Mouse (Mus musculus) heart, embryonic 11.5 days (tissue): ENCODE measurements around the gene Inafm1. TPM values are rescaled to one million over a fixed set of nuclear protein-coding genes. Genes with fewer than 3 reads are reported as not detected.
A peak's percentile ranks its signal among the peaks of the same experiment; 100 is the strongest.

Experiments
- ATAC-seq: fragments of 200-750 bp; cut with Nextera tagmentation; replicated peaks from 2 replicates; pipeline ENCODE4 v1.8.0; 2017; ENCODE audit warnings: moderate library complexity; ENCODE audit not compliant: insufficient number of reproducible peaks, low FRiP score, low TSS enrichment
- H3K27ac ChIP-seq: fragments of 300-500 bp; sonication (generic); 2 replicates; pipeline ENCODE4 v1.5.1; 2014; ENCODE audit warnings: mild to moderate bottlenecking, low read depth, low read length
- H3K27me3 ChIP-seq: fragments of 300-500 bp; sonication (generic); 2 replicates; pipeline ENCODE4 v1.6.1; 2014; ENCODE audit warnings: mild to moderate bottlenecking, low read length, mixed read lengths; ENCODE audit not compliant: control insufficient read depth, insufficient read depth
- H3K36me3 ChIP-seq: fragments of 300-500 bp; sonication (generic); 2 replicates; pipeline ENCODE4 v1.6.1; 2014; ENCODE audit warnings: mild to moderate bottlenecking, low read length, moderate library complexity, mixed read lengths; ENCODE audit not compliant: control insufficient read depth, insufficient read depth
- H3K4me1 ChIP-seq: fragments of 300-500 bp; sonication (generic); 2 replicates; pipeline ENCODE4 v1.6.1; 2014; ENCODE audit warnings: low read length; ENCODE audit not compliant: control insufficient read depth, insufficient read depth
- H3K4me2 ChIP-seq: fragments of 300-500 bp; sonication (generic); 2 replicates; pipeline ENCODE4 v1.6.1; 2014; ENCODE audit warnings: mild to moderate bottlenecking, moderate library complexity
- H3K4me3 ChIP-seq: fragments of 300-500 bp; sonication (generic); 2 replicates; pipeline ENCODE4 v1.5.1; 2014; ENCODE audit warnings: low read depth, low read length
- H3K9ac ChIP-seq: fragments of 300-500 bp; sonication (generic); 2 replicates; pipeline ENCODE4 v1.6.1; 2014; ENCODE audit warnings: mild to moderate bottlenecking, low read depth, low read length, moderate library complexity
- H3K9me3 ChIP-seq: fragments of 300-500 bp; sonication (generic); replicated peaks from 2 replicates; pipeline ENCODE4 v1.6.1; 2016; ENCODE audit warnings: low read length; ENCODE audit not compliant: control insufficient read depth
- WGBS: fragments of 180-500 bp; shearing (Covaris S2); extraction: QIAGEN DNeasy Blood & Tissue Kit; methylation state at CpG from one replicate; pipeline ENCODE4 v1.1.7; 2014; ENCODE audit not compliant: insufficient replicate concordance; 5-methylcytosine and 5-hydroxymethylcytosine counted together
- polyA plus RNA-seq: library from polyadenylated mRNA; unstranded; fragments of >200 nt; fragmentation: Nextera tagmentation; extraction: Ambion mirVana; gene quantifications from 2 replicates; pipeline ENCODE4 v1.2.1, GENCODE M21; 2014

The Inafm1 gene
- polyA plus RNA-seq, 1 experiment from 2014 or later = 6.7 TPM

DNA sequence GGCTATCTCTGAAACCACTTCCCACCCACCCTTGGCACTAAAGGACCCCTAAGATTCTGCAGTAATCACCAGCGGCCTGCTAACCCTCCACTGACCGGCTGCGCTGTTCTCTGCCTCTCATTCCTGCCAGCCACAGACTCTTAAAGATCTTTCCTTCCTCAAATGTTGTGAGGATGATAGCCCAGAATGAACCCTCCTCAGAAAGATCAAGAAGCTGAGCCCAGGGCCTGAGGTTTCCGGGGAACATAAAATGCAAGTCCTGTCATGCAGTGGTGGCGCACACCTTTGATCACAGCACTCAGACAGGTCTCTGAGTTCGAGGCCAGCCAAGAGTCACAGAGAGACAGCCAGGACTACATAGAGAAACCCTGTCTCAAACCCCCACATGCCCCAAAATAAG, 31.2 kb downstream of the Inafm1 start:
- no peak overlapping the region for H3K27ac ChIP-seq
- no peak overlapping the region for H3K4me2 ChIP-seq
- H3K36me3 ChIP-seq = no peaks in the 10 kb centered on the region
- H3K9ac ChIP-seq = no peak overlapping the region
- ATAC-seq = no peak
- 0 out of 2 replicates have a peak, but pooled peaks cover 3% of the 10 kb centered on the region for H3K4me1 ChIP-seq
- H3K4me3 ChIP-seq = no peak overlapping the region
- H3K27me3 ChIP-seq = no peaks in the 10 kb centered on the region
- H3K9me3 ChIP-seq = no peaks in the 10 kb centered on the region
- 77% methylated on average over 6 of the region's 6 CpGs for WGBS

DNA sequence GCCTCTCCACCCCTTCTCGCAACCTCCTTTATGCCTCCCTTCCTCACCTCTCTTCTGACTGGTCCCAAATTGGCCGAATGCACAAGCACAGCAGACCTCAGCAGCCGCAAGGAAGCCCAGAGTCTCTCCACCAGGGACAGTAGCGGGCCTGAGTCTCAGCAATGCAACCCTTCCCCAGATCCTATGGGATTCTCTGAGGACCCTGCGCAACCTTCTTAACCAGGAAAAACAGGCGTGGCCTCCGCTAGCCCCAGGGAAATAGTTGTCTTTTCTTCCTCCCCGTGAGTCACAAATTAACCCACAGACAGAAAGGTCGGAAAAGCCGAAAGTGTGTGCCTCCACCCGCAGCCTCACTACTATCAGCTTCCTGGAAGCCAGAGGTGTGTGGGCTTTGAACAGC, 31.6 kb downstream of the Inafm1 start:
- H3K4me3 ChIP-seq = no peak overlapping the region
- no peaks in the 10 kb centered on the region for H3K27me3 ChIP-seq
- no peak overlapping the region for H3K4me2 ChIP-seq
- H3K9me3 ChIP-seq = no peaks in the 10 kb centered on the region
- H3K4me1 ChIP-seq = 0 out of 2 replicates have a peak, but pooled peaks cover 3% of the 10 kb centered on the region
- no peaks in the 10 kb centered on the region for H3K36me3 ChIP-seq
- no peak overlapping the region for H3K9ac ChIP-seq
- ATAC-seq = no peak
- H3K27ac ChIP-seq = no peak overlapping the region
- WGBS = 53% methylated on average over 11 of the region's 11 CpGs

DNA sequence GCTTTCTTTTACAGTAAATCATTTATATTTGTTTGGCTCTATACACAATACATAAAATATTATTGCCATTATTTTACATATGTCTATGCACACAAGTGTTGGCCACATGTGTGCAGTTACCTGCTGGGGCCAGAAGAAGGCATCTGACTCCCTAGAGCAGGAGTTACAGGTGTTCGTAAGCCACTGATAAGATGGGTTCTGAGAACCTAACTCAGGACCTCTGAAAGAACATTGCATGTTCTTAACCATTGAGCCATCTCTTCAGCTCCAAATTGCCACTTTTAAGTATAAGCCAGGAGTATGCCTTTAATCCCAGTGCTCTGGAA, 32.5 kb downstream of the Inafm1 start:
- no peak overlapping the region for H3K4me2 ChIP-seq
- no peak overlapping the region for H3K27ac ChIP-seq
- WGBS = 71% methylated on average over 1 of the region's 1 CpGs
- H3K9me3 ChIP-seq = no peaks in the 10 kb centered on the region
- 0 out of 2 replicates have a peak, but pooled peaks cover 3% of the 10 kb centered on the region for H3K4me1 ChIP-seq
- H3K9ac ChIP-seq = no peak overlapping the region
- no peak for ATAC-seq
- no peaks in the 10 kb centered on the region for H3K36me3 ChIP-seq
- no peaks in the 10 kb centered on the region for H3K27me3 ChIP-seq
- no peak overlapping the region for H3K4me3 ChIP-seq

DNA sequence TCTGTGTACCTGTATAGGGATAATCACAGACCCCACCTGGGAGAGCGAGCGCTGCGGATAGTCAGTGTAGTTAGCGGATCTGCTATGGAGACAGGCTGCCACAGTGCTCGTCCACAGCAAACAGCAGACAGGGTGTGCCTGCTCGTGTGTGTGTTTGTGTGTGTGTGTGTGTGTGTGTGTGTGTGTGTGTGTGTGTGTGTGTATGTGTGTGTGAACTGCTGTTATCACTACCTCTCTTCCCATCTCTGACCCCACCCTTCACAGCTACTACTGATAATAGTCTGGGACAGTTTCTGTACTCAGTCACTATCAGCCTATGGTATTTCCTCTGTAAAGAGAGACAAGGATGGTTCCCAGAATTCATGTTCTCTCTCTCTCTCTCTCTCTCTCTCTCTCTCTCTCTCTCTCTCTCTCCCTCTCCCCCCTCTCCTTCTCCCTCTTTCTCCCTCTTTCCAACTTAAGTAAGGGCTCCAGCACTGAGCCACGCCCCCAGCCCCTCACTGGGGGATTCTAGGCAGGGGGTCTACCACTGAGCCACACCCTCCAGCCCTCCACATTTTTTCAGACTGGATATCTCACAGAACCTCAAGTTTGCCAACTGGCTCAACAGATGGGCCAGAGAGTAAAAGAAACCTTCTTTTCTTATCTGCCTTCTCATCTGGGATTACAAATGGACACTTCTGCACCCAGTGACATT, 33.0 kb downstream of the Inafm1 start:
- H3K4me2 ChIP-seq = peak overlapping the region; percentile 41; the same call in 1 of the 2 replicates
- no peak overlapping the region for H3K9ac ChIP-seq
- H3K4me1 ChIP-seq = 0 out of 2 replicates have a peak, but pooled peaks cover 3% of the 10 kb centered on the region
- H3K9me3 ChIP-seq = no peaks in the 10 kb centered on the region
- no peak overlapping the region for H3K4me3 ChIP-seq
- no peaks in the 10 kb centered on the region for H3K36me3 ChIP-seq
- no peak overlapping the region for H3K27ac ChIP-seq
- WGBS = 62% methylated on average over 7 of the region's 7 CpGs
- no peaks in the 10 kb centered on the region for H3K27me3 ChIP-seq
- peak; percentile 38; the same call in 1 of the 2 replicates for ATAC-seq

DNA sequence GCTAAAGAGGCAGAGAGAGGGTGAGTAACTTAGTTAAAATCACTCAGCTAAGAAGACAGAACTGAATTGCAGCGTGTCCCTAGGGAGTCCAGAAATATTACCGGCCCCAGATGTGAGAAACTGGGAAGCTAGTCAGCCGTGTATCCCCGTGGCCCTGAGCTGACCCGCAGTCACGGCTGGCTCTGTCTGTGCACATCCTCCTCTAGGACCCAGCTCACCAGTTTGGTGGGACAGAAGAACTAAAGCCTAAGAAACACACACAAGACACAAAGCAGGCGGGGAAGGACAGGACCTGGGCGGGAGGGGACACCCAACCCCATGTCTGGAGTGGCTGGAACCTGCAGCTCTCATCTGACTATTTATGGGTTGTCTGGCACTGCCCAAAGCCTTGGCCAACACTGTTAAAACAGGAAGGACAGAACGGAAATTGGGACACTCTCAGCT, 33.8 kb downstream of the Inafm1 start:
- H3K4me1 ChIP-seq = 0 out of 2 replicates have a peak, but pooled peaks cover 3% of the 10 kb centered on the region
- H3K9me3 ChIP-seq = no peaks in the 10 kb centered on the region
- 57% methylated on average over 9 of the region's 9 CpGs for WGBS
- no peak overlapping the region for H3K9ac ChIP-seq
- H3K36me3 ChIP-seq = no peaks in the 10 kb centered on the region
- no peak overlapping the region for H3K27ac ChIP-seq
- peak overlapping the region; percentile 41; the same call in 1 of the 2 replicates for H3K4me2 ChIP-seq
- no peak for ATAC-seq
- no peaks in the 10 kb centered on the region for H3K27me3 ChIP-seq
- no peak overlapping the region for H3K4me3 ChIP-seq

DNA sequence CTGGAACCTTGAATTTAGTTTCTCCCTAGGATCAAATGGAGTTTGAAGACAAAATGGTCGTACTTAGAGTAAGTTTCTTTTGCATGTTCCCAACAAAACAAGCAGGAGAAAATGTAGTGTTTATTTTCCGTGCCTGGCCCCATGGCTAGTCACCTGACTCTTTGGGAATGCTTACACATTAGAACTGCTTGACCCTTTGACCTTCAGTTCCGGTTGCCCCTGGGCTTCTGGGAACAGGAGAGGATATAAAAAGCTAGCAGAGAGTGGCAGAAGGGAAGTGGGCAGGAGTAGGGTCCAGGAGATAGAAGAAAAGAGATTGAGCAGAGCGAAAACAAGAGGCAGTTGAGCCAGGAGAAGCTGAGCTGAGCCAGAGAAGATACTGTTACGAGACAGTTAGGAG, 43.5 kb downstream of the Inafm1 start:
- no peak overlapping the region for H3K9ac ChIP-seq
- H3K4me1 ChIP-seq = peaks cover 5% of the 10 kb centered on the region; the same call in 1 of the 2 replicates
- no peak for ATAC-seq
- no peaks in the 10 kb centered on the region for H3K27me3 ChIP-seq
- H3K9me3 ChIP-seq = 0 out of 2 replicates have a peak, but pooled peaks cover 2% of the 10 kb centered on the region
- H3K4me2 ChIP-seq = no peak overlapping the region
- H3K36me3 ChIP-seq = no peaks in the 10 kb centered on the region
- peak overlapping the region; percentile 46; the same call in 1 of the 2 replicates for H3K27ac ChIP-seq
- H3K4me3 ChIP-seq = no peak overlapping the region
- WGBS = 28% methylated on average over 5 of the region's 5 CpGs

Other genes with a start within 250 kb of the Inafm1 start
- gene Bicra, start 225.7 kb downstream of the Inafm1 start, polyA plus RNA-seq = 4.9 and 5.7 TPM in 2 replicates
- gene Zfp541, start 211.8 kb downstream of the Inafm1 start, polyA plus RNA-seq = not detected in 2 replicates
- 158 and 168 TPM in 2 replicates for gene Napa, start 175.2 kb downstream of the Inafm1 start, polyA plus RNA-seq
- 26.4 and 29.5 TPM in 2 replicates for gene Kptn, start 153.7 kb downstream of the Inafm1 start, polyA plus RNA-seq
- gene Slc8a2, start 143.8 kb downstream of the Inafm1 start, polyA plus RNA-seq = 0.11 and 0.17 TPM in 2 replicates
- gene Meis3, start 98.5 kb downstream of the Inafm1 start, polyA plus RNA-seq = 19.7 and 22.8 TPM in 2 replicates
- 7.4 and 7.8 TPM in 2 replicates for gene Dhx34, start 51.6 kb downstream of the Inafm1 start, polyA plus RNA-seq
- gene C5ar2, start 29.5 kb downstream of the Inafm1 start, polyA plus RNA-seq = 0.21 and 0.34 TPM in 2 replicates
- 0.74 and 1.5 TPM in 2 replicates for gene C5ar1, start 14.1 kb downstream of the Inafm1 start, polyA plus RNA-seq
- gene Ccdc9, start 13.2 kb upstream of the Inafm1 start, polyA plus RNA-seq = 11.3 and 16.4 TPM in 2 replicates
- gene Bbc3, start 34.8 kb upstream of the Inafm1 start, polyA plus RNA-seq = 3.7 and 6.0 TPM in 2 replicates
- 222 and 243 TPM in 2 replicates for gene Sae1, start 114.2 kb upstream of the Inafm1 start, polyA plus RNA-seq
- 9.4 and 12.8 TPM in 2 replicates for gene Zc3h4, start 127.3 kb upstream of the Inafm1 start, polyA plus RNA-seq
- gene Tmem160, start 179.2 kb upstream of the Inafm1 start, polyA plus RNA-seq = 69.4 and 78.6 TPM in 2 replicates
- 0.23 TPM in 1 of 2 replicates, not detected in the other for gene Npas1, start 204.1 kb upstream of the Inafm1 start, polyA plus RNA-seq